Mouse (Mus musculus) gastrocnemius, adult 18-20 months (tissue): ENCODE results near the gene Cys1. TPM values are rescaled to one million over a fixed set of nuclear protein-coding genes. Genes with fewer than 3 reads are reported as not detected.

Experiments
- DNase-seq: peaks from one replicate; pipeline ENCODE4 v3.0.0; 2021; ENCODE audit warnings: low spot score
- total RNA-seq, 2 experiments: library from RNA; stranded (reverse); gene quantifications; 2 replicates each; pipeline ENCODE4 v1.2.3; 2021

Cys1 gene
- total RNA-seq, 2 experiments from 2014 or later: 1.7 to 2.7 TPM

DNA sequence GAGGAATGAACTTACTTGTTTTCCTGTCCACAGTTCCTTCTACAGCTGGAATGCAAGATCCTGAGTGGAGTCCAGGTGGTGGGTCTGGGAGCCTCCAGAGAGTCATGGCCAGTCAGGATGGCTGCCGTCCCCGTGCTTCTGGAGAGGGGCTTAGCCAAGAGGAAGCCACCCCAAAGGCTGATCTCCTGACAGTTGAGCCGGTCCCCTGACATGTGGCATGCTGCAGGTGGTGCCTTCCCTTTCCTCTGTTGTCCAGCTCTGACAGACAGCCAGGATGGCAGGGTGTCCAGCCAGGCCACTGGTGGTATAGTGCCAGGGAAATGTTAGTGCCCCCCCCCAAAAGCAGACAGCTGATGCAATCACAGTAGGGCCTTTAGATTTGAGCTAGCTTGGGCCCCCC is 16.9 kb upstream of the Cys1 start:
- DNase-seq: no peak

DNA sequence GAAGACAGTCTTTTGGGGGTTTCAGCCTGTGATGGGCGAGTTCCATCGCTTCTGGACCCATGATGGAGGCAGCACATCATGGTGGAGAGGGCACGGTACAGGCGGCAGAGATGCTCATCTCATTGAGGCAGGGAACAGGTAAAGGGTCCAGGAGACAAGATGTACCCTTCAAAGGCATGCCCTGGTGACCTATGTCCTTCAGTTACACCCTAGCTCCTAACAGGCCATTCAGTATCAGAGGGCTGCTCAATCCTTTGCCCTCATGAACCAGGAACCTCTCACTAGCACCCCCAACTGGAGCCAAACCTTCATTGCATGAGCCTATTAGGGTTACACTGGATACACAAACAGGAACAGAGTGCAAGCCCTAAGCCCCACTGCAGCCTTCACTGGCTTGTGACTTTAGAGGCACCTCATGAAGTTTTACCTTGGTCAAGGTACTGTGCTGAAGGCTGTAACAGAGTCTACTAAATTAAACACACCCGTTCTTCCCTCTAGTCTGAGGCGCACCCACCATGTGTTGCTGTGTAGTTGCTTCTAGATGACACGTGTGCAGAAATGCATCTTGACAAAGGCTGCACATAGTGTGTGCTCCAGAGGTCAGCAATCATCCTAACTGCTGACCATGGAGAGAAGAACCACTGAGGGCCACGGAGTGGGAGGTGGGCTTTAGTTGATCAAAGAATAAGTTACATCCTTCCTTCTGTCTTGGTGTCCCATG is 16.0 kb upstream of the Cys1 start:
- no peak for DNase-seq

DNA sequence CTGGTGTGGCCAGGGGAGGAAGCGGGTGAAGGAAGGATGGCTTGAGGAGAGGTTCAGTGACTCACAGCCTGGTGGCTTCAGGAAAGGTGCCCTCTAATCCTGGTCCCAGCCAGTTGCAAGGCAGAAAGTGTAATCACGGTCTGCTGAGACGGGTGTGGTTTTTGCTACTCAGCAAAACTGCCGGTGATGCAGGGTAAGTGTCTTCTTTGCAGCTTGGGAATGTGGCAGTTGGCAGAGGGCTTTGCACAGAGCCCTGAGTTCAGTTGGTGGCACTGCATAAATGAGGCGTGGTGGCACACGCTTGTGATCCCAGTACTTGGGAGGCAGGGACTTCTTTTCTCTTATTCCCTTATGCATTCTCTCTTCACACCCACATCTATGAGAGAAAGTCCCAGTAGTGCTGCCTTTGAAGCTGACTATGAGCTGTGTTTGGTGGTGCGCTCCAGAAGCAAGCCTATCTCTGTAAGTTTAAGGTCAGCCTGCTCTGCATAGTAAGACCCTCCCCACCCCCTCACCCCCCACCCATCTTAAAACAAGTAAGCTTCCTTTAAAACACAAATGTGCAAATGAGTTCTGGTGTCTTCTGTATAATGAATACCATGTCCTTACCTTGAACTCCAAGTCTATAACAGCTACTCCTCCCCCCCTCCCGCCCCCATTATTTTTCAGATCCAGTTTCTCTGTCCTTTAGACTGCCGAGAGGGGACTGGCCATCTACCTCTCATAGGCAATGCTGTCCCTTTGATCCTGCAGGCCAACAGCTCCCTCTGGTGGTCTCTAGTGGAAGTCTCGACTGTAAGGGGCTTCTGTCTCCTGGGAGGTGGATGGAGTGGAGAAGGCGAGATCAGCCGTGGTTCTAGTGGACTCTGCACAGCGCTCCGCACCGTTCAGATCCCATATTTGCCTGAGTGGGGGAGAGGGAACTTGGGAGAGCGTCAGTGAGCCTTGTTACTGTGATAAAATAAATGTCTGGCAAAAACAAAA is 15.2 kb upstream of the Cys1 start:
- peak; percentile 90 for DNase-seq

DNA sequence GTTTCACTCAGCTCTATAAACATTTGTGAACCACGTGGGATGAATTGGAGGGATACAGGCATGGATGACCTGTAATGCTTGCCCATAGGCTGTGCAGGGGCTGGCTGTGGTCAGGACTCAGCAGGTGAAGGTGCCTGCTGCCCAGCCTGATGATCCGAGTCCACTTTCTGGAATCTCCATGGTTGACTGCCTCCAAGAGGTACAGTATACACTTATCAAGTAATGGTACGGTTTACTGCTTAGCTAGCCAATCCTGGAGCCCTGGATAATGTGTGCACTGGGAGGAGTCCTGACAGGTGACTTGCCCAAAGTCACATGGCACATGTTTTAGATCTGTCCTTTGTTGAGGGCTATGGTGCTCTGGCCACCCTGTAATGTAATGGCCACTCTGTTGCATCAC is 8.7 kb upstream of the Cys1 start:
- no peak for DNase-seq

DNA sequence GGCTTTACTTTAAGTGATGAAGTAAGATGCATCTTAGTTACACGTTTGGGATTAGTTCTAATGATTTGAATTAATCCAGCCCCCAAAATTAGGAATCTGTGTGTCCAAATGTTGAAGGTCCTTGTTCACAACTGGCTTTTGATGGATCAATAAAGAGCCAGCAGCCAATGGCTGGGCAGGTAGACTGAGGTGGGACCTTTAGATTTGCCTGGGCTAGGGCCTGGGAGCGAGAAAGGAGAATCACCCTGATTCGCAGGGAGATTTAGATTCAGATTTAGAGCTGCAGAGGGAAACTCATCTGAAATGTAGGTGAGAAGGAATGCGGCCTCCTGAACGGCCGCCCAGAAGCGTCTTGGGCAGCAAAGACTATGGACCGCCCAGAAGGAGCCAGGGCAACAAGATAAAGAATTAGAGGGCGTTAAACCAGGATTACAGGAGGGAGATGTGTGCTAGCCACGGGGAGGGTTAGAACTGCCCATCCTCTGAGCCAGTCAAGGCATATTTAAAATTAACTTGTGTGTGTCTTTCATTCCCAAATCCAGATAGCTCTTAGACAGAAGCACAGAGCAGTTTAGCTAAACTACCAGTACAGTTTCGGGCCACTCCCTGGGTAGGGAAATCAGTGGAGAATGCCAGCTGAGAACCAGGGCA is 5.2 kb upstream of the Cys1 start:
- no peak for DNase-seq

DNA sequence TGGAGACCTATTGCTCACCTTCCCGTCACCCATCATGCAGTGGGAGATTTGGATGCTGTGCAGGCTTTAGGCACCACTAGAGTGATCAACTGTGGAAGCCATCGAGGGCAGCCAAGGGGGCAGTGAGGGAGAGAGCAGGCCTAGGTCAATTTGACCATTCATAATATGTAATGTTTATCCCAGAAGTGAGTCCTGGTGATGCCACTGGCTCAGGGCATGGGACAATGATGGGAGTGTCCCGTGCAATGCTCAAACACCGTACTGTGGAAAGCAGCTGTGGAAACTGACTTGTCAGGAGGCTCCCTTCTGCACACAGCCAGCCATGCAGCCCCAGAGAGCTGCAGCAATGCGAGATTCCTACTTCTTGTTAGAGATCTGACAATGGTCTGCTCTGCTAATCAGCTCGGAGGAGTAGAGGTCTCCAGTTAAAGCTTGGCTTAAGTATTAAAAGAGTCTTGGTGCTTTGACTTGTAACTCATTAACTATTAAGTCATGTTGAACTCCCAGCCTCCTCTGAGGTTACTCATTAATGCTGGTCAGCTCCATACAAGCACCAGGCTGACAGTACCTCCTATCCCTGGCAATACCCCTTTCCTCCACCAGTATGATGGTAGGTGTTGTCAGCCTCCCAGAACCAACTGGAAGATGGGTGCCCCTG is 4.6 kb upstream of the Cys1 start:
- DNase-seq: no peak

DNA sequence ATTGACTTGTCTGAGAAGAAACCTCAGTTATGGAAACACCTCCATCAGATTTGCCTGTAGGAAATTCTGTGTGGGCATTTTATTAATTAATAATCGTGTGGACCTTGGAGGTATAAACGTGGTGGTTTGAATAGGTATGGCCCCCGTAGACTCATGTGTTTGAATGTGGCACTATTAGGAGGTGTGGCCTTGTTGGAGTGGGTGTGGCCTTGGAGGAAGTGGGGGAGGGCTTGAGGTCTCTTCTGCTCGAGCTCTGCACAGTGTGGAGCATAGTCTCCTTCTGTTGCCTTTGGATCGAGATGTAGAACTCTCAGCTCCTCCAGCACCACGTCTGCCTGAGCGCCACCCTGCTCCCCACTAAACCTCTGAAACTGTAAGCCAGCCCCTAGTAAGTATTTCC is 1.8 kb upstream of the Cys1 start:
- DNase-seq: no peak

DNA sequence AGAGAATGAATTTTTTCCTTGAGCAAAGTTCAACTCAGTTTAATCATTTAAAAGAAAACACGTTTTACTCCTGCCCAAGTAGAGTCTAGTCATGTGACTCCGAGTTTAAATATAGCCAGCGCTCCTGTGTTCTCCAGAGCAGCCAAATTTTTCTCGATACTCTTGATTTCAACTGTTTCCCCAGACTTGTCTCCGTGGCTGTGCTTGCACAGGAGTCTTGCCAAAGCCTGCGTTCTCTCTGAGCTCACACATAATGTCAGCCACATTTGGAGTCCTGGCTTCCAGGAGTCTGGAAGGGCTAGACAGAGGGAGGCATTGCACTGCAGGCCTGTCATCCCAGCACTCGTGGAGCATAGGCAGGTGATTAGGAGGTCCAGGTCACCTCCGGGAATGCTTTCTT is 950 bp upstream of the Cys1 start:
- DNase-seq: peak; percentile 46

DNA sequence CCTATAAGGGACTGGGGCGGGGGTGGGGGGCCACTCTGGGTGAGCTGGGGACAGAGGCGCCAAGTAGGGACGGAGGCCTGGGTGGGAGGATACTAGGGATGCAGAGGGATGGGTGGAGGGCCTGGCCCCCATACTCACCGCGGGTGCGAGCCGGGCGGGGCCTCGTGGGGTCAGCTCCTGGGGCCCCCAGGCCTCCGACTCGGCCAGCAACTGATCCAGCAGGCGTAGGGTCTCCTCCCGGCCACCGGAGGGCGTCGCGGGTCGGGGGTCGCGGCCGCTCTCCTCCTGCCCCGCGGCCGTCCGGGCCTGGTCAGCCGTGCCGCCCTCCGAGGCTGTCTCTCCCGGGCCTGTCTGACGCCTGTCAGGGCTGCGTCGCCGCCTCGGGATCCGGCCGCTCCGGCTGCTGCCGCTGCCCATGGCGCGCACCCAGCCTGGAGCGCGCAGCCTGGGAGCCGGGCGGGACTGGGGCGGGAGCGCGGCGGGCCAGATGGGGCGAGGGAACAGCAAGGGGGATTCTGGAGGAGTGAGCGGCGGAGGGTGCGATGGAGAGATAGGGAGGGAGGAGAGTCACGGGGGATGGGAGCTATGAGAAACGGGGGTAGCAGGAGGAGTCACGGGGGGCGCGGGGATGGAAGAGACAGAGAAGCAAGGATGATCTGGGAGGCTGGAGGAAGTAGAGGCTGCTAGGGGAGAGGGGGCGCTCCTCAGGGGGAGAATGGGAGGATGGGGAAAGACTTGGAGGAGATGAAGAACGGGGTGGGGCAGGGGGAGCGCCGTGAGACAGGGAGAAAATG is 924 bp downstream of the Cys1 start:
- no peak for DNase-seq

DNA sequence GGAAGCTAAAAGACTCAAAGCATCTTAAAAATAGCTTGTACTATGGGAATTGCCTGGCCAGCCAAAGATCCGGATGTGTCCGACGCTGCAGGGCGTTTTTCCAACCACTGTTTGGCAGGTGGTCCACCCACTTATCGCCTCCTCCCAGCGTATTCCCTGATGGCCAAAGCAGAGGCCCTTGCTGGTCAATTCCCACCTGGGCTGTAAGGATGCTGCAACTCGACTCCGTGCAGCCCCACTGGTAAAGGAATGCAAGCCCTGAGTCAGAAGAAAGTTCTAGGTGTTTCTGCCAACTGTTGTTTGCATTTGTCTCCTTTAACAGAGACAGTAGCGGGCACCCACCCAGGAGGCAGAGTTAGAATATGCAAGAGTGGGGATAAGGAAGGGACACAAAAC is 1.5 kb downstream of the Cys1 start:
- peak; percentile 65 for DNase-seq

DNA sequence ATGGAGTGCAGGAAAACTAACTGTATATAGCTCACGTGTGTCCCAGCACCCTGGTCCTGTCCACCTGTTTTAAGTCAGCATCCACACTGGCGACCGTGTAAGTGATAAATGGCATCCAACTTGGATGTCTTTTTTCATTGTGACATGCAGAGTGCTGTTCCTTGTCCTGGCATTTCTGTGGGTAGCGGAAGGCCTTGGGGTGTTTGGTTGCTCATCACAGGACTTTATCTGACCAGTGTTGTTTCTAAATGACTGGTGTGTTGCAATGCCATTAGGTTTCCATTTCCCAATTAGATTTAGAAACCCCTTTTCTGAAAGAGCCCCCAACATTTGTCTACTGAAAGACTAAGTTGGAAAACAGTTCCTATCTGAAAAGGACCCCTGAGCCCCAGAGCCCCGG is 19.5 kb downstream of the Cys1 start:
- DNase-seq: no peak

DNA sequence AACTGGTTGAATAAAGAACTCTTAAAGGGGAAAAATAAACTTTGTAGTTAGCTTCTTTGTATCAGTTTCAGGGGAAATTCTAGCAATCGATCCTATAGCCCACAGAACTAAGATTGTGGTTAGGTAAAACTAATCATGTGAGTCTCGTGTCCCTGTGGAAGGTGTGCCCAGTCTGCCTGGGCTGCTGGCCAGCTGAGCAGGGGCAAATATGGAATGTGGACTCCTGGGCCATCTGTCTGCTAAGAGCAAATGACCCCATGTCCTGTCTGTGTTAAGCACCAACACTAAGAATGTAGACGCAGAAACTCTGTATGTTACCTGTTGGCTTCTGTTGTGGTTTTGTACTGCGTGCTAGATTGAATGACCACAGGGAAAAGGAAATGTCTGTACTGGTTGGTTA is 20.5 kb downstream of the Cys1 start:
- DNase-seq: no peak

DNA sequence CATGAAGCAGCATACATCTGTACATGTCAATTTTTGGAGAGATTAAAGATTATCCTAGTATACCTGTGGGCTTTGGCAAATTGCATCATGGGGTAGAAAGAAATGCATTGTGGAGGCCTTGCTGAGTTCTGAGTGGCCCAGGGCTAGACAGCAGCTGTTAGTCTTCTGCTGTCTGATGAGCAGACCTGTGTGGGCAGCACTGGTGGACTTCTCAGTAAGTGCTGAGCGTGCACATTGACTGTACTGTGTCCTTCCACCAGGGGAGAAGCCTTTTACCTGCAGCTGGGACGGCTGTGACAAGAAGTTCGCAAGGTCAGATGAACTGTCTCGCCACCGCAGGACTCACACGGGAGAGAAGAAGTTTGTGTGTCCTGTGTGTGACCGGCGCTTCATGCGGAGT is 21.7 kb downstream of the Cys1 start:
- no peak for DNase-seq

DNA sequence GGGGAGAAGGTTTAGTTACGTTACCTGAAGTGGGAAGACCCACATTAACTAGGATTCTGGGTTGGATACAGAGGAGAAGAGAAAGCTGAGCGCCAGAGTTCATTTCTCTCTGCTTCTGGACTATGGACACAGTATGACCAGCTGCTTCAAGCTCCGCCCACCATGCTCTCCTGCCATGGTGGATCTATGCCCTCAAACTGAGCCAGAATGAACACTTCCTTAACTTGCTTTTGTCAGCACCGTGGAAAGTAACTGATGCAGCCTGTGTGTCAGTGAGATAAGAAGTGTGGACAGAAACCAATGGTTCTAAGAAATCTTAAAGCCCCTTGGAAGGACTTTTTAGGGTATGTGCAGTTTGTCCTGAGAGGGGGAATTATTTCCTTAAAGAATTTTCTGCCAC is 22.6 kb downstream of the Cys1 start:
- DNase-seq: no peak

DNA sequence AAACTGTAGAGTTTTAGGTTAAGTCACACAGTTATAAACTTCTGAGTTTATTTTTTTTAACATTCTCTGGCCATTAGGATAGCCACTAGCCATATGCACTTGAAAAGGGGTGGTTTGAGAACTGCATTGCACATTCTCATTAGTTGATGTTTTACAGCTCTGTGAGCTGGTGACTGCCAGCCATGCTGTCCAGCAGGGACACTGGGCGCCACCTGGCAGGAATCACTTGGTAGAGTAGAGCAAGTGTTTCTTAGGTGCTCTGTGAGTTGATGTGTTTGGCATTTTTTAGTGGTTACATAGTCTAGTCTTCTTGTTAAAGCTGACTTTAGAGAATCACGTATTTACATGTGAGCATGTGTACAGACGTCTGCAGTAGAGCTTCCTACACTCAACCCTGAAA is 25.2 kb downstream of the Cys1 start:
- DNase-seq: no peak

DNA sequence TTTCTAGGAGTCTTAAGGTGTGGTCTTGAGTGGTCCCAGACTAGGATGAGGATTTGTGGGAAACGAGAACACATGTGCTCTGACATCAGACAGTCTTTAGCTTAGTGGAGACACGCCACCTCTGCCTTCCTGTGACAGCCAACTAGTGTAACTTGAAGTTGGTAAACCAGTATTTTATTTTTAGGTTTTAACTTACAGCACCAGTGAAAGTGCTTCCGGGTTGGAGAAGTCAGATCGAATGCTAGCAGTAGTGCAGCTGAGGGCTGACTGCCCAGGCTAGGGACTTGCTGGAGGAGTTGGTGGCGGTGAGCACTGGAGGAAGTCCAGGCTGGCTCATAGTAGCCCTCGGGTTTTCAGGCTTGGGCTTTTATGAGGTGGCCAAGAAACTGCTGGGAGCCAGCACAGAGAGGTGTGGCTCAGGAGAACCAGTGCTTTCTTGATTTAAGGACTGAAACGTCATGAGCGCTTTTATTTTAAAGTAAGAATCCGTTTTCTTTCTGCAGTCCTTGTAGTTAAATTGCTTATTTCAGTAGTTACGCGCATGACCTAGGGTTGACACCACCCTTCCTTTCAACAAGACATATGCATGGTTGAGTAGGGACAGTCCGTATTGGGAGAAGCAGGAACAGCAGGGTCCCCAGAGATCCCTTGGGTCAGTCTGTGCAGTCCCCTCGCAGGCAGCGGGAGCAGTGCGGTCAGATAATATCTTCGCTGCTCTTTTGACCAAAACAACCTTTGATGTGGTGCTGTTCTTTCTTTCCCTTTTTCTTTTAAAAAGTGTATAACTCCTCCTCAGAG is 27.3 kb downstream of the Cys1 start:
- DNase-seq: no peak

DNA sequence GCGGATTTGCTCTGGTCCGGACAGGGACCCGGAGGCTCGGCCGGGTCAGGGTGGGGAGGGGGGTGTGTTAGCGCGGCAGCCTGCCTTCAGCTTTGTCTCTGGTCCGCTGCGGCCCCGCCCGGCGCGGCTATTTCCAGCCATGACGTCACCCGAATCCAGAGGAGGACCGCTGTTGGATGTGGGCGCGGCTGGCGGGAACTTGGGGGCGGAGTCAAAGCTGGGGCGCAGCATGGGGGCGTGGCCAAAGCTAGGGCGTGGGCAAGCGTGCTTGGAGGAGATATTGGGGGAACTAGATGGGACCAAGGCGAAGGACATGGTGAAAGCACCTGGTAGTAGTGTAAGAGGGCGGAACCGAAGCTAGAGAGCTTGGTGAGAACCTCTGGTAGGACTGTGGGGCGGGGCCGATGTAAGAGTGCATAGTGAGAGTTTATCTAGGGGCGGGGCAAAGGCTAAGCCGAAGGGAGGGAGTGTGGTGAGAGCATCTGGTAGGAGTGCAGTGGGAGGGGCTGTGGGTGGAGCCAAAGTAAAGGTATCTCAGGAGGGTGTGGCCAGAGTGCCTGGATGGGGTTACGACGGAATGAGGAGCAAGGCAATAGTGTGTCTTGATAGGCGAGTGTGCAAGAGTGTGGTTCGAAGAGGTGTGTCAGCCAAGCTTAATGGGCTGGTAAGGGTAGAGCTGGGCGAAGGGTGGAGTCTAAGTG is 29.8 kb downstream of the Cys1 start:
- DNase-seq: peak; percentile 99

DNA sequence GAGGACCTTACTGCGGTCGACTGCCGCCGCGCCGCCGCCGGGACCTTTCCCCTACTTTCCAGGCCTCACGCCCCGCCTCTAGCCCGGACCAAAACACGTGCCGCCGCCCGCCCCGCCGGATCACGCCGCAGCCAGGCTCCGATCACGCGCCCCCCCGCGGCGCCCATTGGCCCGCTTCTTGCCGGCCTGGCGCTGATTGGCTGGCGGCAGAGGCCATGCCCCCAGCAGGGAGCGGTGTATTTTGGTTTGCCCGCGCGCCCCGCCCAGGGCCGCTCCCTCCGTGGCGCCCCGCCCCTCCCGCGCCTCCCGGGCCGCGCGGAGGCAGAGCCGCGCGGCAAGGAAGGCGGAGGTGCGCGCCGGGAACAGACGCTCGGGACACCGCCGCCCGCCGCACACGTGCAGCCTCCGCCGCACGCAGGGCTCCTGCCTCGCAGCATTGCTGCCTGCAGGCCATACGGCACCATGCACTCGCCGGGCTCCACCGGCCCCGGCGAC is 30.5 kb downstream of the Cys1 start, which contains the start of gene Klf11:
Klf11 (plus strand) TSS at position 212 of the 495 bp plus-strand sequence.
- peak; percentile 98 for DNase-seq

DNA sequence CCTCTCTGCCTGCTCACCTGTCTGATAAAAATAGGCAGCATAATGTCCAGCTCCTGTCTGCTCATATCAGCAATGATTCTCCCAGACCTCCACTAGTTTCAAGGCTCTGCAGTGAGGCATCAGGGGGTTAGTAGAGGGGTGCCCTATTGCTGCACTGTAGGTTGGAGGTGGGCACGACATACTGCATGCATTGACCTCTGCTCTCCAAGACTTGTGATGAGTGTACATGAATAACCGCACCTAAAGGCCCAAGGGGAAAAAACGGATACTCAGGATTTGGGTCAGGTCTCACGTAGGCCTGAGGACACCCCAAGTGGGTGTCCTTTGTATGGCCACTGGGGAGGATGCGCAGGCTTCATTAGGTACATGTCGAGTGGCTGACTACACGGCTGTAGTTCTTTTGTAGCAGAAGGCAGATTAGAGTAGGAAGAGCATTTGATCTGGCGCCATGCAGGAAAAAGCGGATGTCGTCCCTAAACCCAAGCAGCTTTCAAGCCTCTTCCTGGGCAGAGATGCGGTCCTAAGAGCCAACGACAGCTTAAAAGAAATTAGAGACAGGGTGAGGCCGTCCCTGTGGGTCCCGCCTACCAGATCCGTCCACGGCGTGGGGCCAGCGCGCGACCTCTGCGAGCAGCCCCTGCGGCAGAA is 31.1 kb downstream of the Cys1 start:
- no peak for DNase-seq
